Mouse (Mus musculus): ENCODE measurements around the gene Lmbr1l. TPM values are rescaled to one million over a fixed set of nuclear protein-coding genes. Genes with fewer than 3 reads are reported as not detected.

Lmbr1l gene
- polyA plus RNA-seq, 1 experiment from 2014 or later: 21.7 TPM

- Histone ChIP-seq H3K36me3 (peaks cover 71% of the 10 kb centered on the region), H3K4me2 (replicated peaks) (no peak overlapping the region), H3K9me3 (replicated peaks) (no peaks in the 10 kb centered on the region), H3K4me3 (replicated peaks) (no peak overlapping the region), H3K9ac (no peak overlapping the region), H3K4me1 (peaks cover 32% of the 10 kb centered on the region), H3K27ac (replicated peaks) (no peak overlapping the region), H3K27me3 (no peaks in the 10 kb centered on the region)
- ATAC-seq (ENCODE audit: insufficient number of reproducible peaks, low FRiP score, low TSS enrichment, low read depth): no peak
- whole genome bisulfite sequencing: 95% methylated on average over 6 of the region's 6 CpGs
Observed at GRCm38 (mm10) chr15:98864951-98865350, 53.1 kb downstream of the Lmbr1l start.

DNA sequence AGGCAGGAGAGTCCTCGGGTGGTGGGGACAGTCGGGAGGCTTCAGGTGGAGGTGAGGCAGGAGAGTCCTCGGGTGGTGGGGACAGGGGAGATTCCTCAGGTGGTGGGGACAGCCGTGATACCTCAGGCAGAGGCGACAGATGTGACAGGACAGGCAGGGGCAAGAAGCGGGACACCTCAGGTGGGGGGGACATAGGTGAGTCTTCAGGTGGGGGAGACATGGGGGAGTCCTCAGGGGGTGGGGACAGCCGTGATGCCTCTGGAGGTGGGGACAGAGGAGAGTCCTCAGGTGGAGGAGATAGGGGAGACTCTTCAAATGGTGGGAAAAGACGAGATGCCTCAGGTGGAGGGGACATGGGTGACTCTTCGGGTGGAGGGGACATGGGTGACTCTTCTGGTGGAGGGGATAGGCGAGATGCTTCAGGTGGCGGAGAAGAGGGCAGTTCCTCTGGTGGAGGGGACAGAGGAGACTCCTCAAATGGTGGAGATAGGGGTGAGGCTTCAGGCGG is 54.5 kb downstream of the Lmbr1l start:
- Histone ChIP-seq H3K4me2 (replicated peaks) (no peak overlapping the region), H3K27me3 (no peaks in the 10 kb centered on the region), H3K4me1 (peaks cover 17% of the 10 kb centered on the region), H3K27ac (replicated peaks) (no peak overlapping the region), H3K36me3 (peaks cover 85% of the 10 kb centered on the region), H3K9ac (no peak overlapping the region), H3K4me3 (replicated peaks) (no peak overlapping the region), H3K9me3 (replicated peaks) (no peaks in the 10 kb centered on the region)
- WGBS: 83% methylated on average over 12 of the region's 12 CpGs
- ATAC-seq (ENCODE audit: insufficient number of reproducible peaks, low FRiP score, low TSS enrichment, low read depth): no peak

GRCm38 (mm10) chr15:98861701-98862410 is 56.2 kb downstream of the Lmbr1l start:
- no peak for ATAC-seq (ENCODE audit: insufficient number of reproducible peaks, low FRiP score, low TSS enrichment, low read depth)
- Histone ChIP-seq H3K4me1 (peaks cover under 1% of the 10 kb centered on the region; the same call in 1 of the 2 replicates), H3K27ac (replicated peaks) (no peak overlapping the region), H3K9me3 (replicated peaks) (no peaks in the 10 kb centered on the region), H3K4me3 (replicated peaks) (no peak overlapping the region), H3K4me2 (replicated peaks) (no peak overlapping the region), H3K9ac (no peak overlapping the region), H3K27me3 (no peaks in the 10 kb centered on the region), H3K36me3 (peaks cover 99% of the 10 kb centered on the region)
- 83% methylated on average over 21 of the region's 21 CpGs for WGBS

GRCm38 (mm10) chr15:98860921-98861320 is 57.1 kb downstream of the Lmbr1l start:
- Histone ChIP-seq H3K36me3 (peaks cover 99% of the 10 kb centered on the region), H3K9ac (no peak overlapping the region), H3K27ac (replicated peaks) (no peak overlapping the region), H3K9me3 (replicated peaks) (no peaks in the 10 kb centered on the region), H3K4me1 (no peaks in the 10 kb centered on the region), H3K4me3 (replicated peaks) (no peak overlapping the region), H3K27me3 (no peaks in the 10 kb centered on the region), H3K4me2 (replicated peaks) (no peak overlapping the region)
- ATAC-seq (ENCODE audit: insufficient number of reproducible peaks, low FRiP score, low TSS enrichment, low read depth): no peak
- 94% methylated on average over 18 of the region's 18 CpGs for WGBS

- Histone ChIP-seq H3K27me3 (no peaks in the 10 kb centered on the region), H3K4me3 (replicated peaks) (no peak overlapping the region), H3K9me3 (replicated peaks) (no peaks in the 10 kb centered on the region), H3K36me3 (peaks cover 99% of the 10 kb centered on the region), H3K4me1 (no peaks in the 10 kb centered on the region), H3K27ac (replicated peaks) (no peak overlapping the region), H3K9ac (no peak overlapping the region), H3K4me2 (replicated peaks) (no peak overlapping the region)
- no peak for ATAC-seq (ENCODE audit: insufficient number of reproducible peaks, low FRiP score, low TSS enrichment, low read depth)
- WGBS: 87% methylated on average over 9 of the region's 9 CpGs
Observed at GRCm38 (mm10) chr15:98859319-98860043, 58.5 kb downstream of the Lmbr1l start.

DNA sequence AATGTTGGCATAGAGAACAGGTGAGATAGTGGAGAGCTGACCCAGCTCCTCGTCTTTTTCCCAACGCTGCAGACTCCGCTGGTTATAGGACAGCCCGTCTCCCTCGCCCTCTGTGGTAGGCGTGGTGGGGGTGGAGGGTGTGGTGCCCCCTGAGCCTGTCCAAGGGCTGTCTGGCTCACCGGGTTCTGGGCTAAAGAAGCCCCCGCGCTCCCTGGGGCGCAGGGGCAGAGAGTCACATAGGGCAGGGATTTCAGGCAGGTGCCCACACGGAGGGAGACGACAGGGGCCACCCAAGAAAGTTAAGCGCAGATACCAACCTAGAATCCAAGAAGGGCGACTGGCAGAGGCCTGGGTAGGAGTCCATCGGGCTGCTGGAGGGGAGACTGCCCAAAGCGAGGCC is 63.8 kb downstream of the Lmbr1l start:
- Histone ChIP-seq H3K9ac (no peak overlapping the region; the same call in 1 of the 2 replicates), H3K4me3 (replicated peaks) (no peak overlapping the region), H3K4me1 (no peaks in the 10 kb centered on the region), H3K36me3 (peaks cover 99% of the 10 kb centered on the region), H3K27ac (replicated peaks) (no peak overlapping the region), H3K27me3 (no peaks in the 10 kb centered on the region), H3K4me2 (replicated peaks) (no peak overlapping the region), H3K9me3 (replicated peaks) (no peaks in the 10 kb centered on the region)
- ATAC-seq (ENCODE audit: insufficient number of reproducible peaks, low FRiP score, low TSS enrichment, low read depth): no peak
- WGBS: 94% methylated on average over 16 of the region's 16 CpGs

Other genes starting within 250 kb of the Lmbr1l start
- 0.60 and 1.1 TPM in 2 replicates for gene Rnd1, start 240.8 kb downstream of the Lmbr1l start, polyA plus RNA-seq (2015; fragmentation: Nextera tagmentation; extraction: Ambion mirVana)
- gene Ccdc65, start 210.0 kb downstream of the Lmbr1l start, polyA plus RNA-seq (2015; fragmentation: Nextera tagmentation; extraction: Ambion mirVana): 5.3 and 8.4 TPM in 2 replicates
- 82.8 and 87.4 TPM in 2 replicates for gene Fkbp11, start 190.0 kb downstream of the Lmbr1l start, polyA plus RNA-seq (2015; fragmentation: Nextera tagmentation; extraction: Ambion mirVana)
- gene Arf3, start 155.0 kb downstream of the Lmbr1l start, polyA plus RNA-seq (2015; fragmentation: Nextera tagmentation; extraction: Ambion mirVana): 52.6 and 53.3 TPM in 2 replicates
- gene Wnt10b, start 140.1 kb downstream of the Lmbr1l start, polyA plus RNA-seq (2015; fragmentation: Nextera tagmentation; extraction: Ambion mirVana): 6.0 and 8.0 TPM in 2 replicates
- 0.07 TPM in 1 of 2 replicates, not detected in the other for gene Wnt1, start 128.4 kb downstream of the Lmbr1l start, polyA plus RNA-seq (2015; fragmentation: Nextera tagmentation; extraction: Ambion mirVana)
- gene Ddn, start 108.7 kb downstream of the Lmbr1l start, polyA plus RNA-seq (2015; fragmentation: Nextera tagmentation; extraction: Ambion mirVana): 0.04 and 0.05 TPM in 2 replicates
- 90.5 and 91.9 TPM in 2 replicates for gene Prkag1, start 86.7 kb downstream of the Lmbr1l start, polyA plus RNA-seq (2015; fragmentation: Nextera tagmentation; extraction: Ambion mirVana)
- 14.1 and 14.9 TPM in 2 replicates for gene Kmt2d, start 47.0 kb downstream of the Lmbr1l start, polyA plus RNA-seq (2015; fragmentation: Nextera tagmentation; extraction: Ambion mirVana)
- gene Rhebl1, start 23.7 kb downstream of the Lmbr1l start, polyA plus RNA-seq (2015; fragmentation: Nextera tagmentation; extraction: Ambion mirVana): 13.2 and 17.3 TPM in 2 replicates
- gene Dhh, start 19.7 kb downstream of the Lmbr1l start, polyA plus RNA-seq (2015; fragmentation: Nextera tagmentation; extraction: Ambion mirVana): 1.7 and 2.4 TPM in 2 replicates
- 1,427 and 1,514 TPM in 2 replicates for gene Tuba1b, start 16.3 kb upstream of the Lmbr1l start, polyA plus RNA-seq (2015; fragmentation: Nextera tagmentation; extraction: Ambion mirVana)
- not detected in 2 replicates for gene Gm49450, start 35.3 kb upstream of the Lmbr1l start, polyA plus RNA-seq (2015; fragmentation: Nextera tagmentation; extraction: Ambion mirVana)
- gene Tuba1a, start 35.5 kb upstream of the Lmbr1l start, polyA plus RNA-seq (2015; fragmentation: Nextera tagmentation; extraction: Ambion mirVana): 1,473 and 1,543 TPM in 2 replicates
- 131 and 134 TPM in 2 replicates for gene Tuba1c, start 111.7 kb upstream of the Lmbr1l start, polyA plus RNA-seq (2015; fragmentation: Nextera tagmentation; extraction: Ambion mirVana)
- gene Prph, start 136.9 kb upstream of the Lmbr1l start, polyA plus RNA-seq (2015; fragmentation: Nextera tagmentation; extraction: Ambion mirVana): 8.8 and 9.9 TPM in 2 replicates
- gene Troap, start 156.3 kb upstream of the Lmbr1l start, polyA plus RNA-seq (2015; fragmentation: Nextera tagmentation; extraction: Ambion mirVana): 27.1 TPM in 2 replicates
- 0.17 TPM in 1 of 2 replicates, not detected in the other for gene C1ql4, start 169.6 kb upstream of the Lmbr1l start, polyA plus RNA-seq (2015; fragmentation: Nextera tagmentation; extraction: Ambion mirVana)
- 0.28 and 0.64 TPM in 2 replicates for gene Dnajc22, start 174.9 kb upstream of the Lmbr1l start, polyA plus RNA-seq (2015; fragmentation: Nextera tagmentation; extraction: Ambion mirVana)
- gene Spats2, start 207.7 kb upstream of the Lmbr1l start, polyA plus RNA-seq (2015; fragmentation: Nextera tagmentation; extraction: Ambion mirVana): 36.7 and 37.0 TPM in 2 replicates